Comparison of ENCODE assay signal across 27 mouse cellular contexts in the genomic region with DNA sequence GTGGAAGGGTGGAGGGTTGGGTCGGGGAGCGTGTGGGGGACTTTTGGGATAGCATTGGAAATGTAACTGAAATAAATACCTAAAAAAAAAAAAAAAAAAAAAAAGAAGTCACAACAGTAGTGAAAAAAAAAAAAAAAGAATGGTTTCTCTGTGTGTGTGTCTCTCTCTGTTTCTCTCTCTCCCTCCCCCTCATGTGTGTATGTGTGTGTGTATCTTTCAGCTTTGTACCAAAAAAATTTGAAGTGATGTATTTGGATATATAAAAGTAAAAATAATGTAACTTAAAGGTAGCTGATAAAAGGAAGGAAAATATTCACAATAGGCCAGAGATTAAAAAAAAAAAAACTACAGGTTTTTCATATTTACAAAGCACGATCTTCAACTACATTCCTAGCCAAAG.
"Had no signal": no experiment of that assay in that cellular context is flagged by ENCODE, and none has a peak within 500 bp of the region (broad histone marks: within the 10 kb centered on the region; RNA-seq: fewer than 3 reads in every experiment).

No protein-coding gene starts in this region.

- H3K27me3 ChIP-seq: embryonic facial prominence, embryonic 12.5 days; embryonic facial prominence, embryonic 13.5 days; embryonic facial prominence, embryonic 15.5 days; forebrain, embryonic 12.5 days; forebrain, embryonic 13.5 days; forebrain, embryonic 15.5 days had no signal

- H3K27ac ChIP-seq: embryonic facial prominence, embryonic 10.5 days; embryonic facial prominence, embryonic 12.5 days; embryonic facial prominence, embryonic 13.5 days; embryonic facial prominence, embryonic 15.5 days; forebrain, embryonic 10.5 days; forebrain, embryonic 12.5 days; forebrain, embryonic 13.5 days; forebrain, embryonic 15.5 days; gastrocnemius, adult 2 months; heart, adult 2 months had no signal

- H3K9ac ChIP-seq: embryonic facial prominence, embryonic 12.5 days; embryonic facial prominence, embryonic 13.5 days; embryonic facial prominence, embryonic 15.5 days; forebrain, embryonic 12.5 days; forebrain, embryonic 13.5 days; forebrain, embryonic 15.5 days; forebrain, postnatal 0 days had no signal

- H3K4me1 ChIP-seq: embryonic facial prominence, embryonic 12.5 days; embryonic facial prominence, embryonic 13.5 days; embryonic facial prominence, embryonic 15.5 days; forebrain, embryonic 12.5 days; forebrain, embryonic 13.5 days; forebrain, embryonic 15.5 days had no signal

- ATAC-seq: forebrain, embryonic 13.5 days; forebrain, embryonic 14.5 days; forebrain, embryonic 15.5 days; forebrain, embryonic 16.5 days; forebrain, postnatal 0 days had no signal

- H3K4me3 ChIP-seq: embryonic facial prominence, embryonic 10.5 days; embryonic facial prominence, embryonic 12.5 days; embryonic facial prominence, embryonic 13.5 days; embryonic facial prominence, embryonic 15.5 days; erythroblast, embryonic 14.5 days; forebrain, embryonic 10.5 days; forebrain, embryonic 12.5 days; forebrain, embryonic 13.5 days; forebrain, embryonic 15.5 days; gastrocnemius, adult 2 months; heart, adult 2 months had no signal

- H3K9me3 ChIP-seq: embryonic facial prominence, embryonic 10.5 days; embryonic facial prominence, embryonic 12.5 days; embryonic facial prominence, embryonic 13.5 days; embryonic facial prominence, embryonic 15.5 days; forebrain, embryonic 10.5 days; forebrain, embryonic 12.5 days; forebrain, embryonic 13.5 days; forebrain, embryonic 15.5 days had no signal

- DNase-seq: cerebellum, adult 8-10 months; cerebellum, adult 9-10 months; cerebellum, adult 9-11 months; cerebellum, postnatal 10 days; cerebellum, postnatal 14 days; cerebellum, postnatal 25 days; cerebellum, postnatal 36 days; embryo, embryonic 11 days; forebrain, postnatal 0 days; gastrocnemius, adult 2 months; gastrocnemius, postnatal 10 days; gastrocnemius, postnatal 14 days; gastrocnemius, postnatal 25 days; gastrocnemius, postnatal 36 days; heart, adult 18-20 months; heart, adult 2 months had no signal

- H3K4me2 ChIP-seq: embryonic facial prominence, embryonic 12.5 days; embryonic facial prominence, embryonic 13.5 days; embryonic facial prominence, embryonic 15.5 days; forebrain, embryonic 12.5 days; forebrain, embryonic 13.5 days; forebrain, embryonic 15.5 days had no signal

- H3K36me3 ChIP-seq: embryonic facial prominence, embryonic 10.5 days; embryonic facial prominence, embryonic 12.5 days; embryonic facial prominence, embryonic 13.5 days; embryonic facial prominence, embryonic 15.5 days; forebrain, embryonic 10.5 days; forebrain, embryonic 12.5 days; forebrain, embryonic 15.5 days had no signal
